Mouse (Mus musculus) right cerebral cortex, postnatal 4 days (tissue): ENCODE data around the gene Tmem92.

ENCODE experiments used
- DNase-seq: peaks from one replicate; pipeline ENCODE4 v3.0.0-alpha.2; 2022

Tmem92 gene

GRCm38 (mm10) chr11:94727306-94727705 is 55.2 kb downstream of the Tmem92 start:
- DNase-seq: no peak
